Comparison of ENCODE assay signal across 14 mouse cellular contexts in genomic region chr1:130734452-130734851, GRCm38 (mm10). TPM values are rescaled to one million over a fixed set of nuclear protein-coding genes. Genes with fewer than 3 reads are reported as not detected.
DNase-seq lines count a peak whose midpoint lies in the region; ATAC-seq and TF ChIP-seq lines count a peak whose summit lies in the region.
"Had no signal": no experiment of that assay in that cellular context is flagged by ENCODE, and none has a peak within 500 bp of the region (broad histone marks: within the 10 kb centered on the region; RNA-seq: fewer than 3 reads in every experiment).

No protein-coding gene starts in this region.

- peak; percentile 72 for ATAC-seq in Patski
- no peak for ATAC-seq in kidney, embryonic 14.5 days (ENCODE audit: low FRiP score, low TSS enrichment)
- no peak for ATAC-seq in activated CD4-positive, CD25-positive, alpha-beta regulatory T cell, adult 4 months

- H3K36me3 ChIP-seq in kidney, adult 2 months (ENCODE audit: control insufficient read depth, insufficient read depth, low read length): no peaks in the 10 kb centered on the region
- H3K36me3 ChIP-seq in kidney, embryonic 14.5 days (ENCODE audit: control insufficient read depth, insufficient read depth, low read length): no peaks in the 10 kb centered on the region
- H3K36me3 ChIP-seq: heart, embryonic 15.5 days had no signal

- 22% methylated on average over 5 of the region's 5 CpGs for WGBS in kidney, adult 2 months
- WGBS in kidney, embryonic 14.5 days: 63% methylated on average over 5 of the region's 5 CpGs

- no peak overlapping the region for H3K9ac ChIP-seq in kidney, embryonic 14.5 days (ENCODE audit: low read depth, low read length)
- H3K9ac ChIP-seq: heart, embryonic 15.5 days had no signal

- peak overlapping the region; percentile 44 for H3K4me3 ChIP-seq in kidney, adult 2 months (ENCODE audit: insufficient read depth, low read depth, low read length)
- no peak overlapping the region for H3K4me3 ChIP-seq in kidney, embryonic 14.5 days (ENCODE audit: low read length)
- H3K4me3 ChIP-seq: heart, embryonic 15.5 days; left cerebral cortex, adult 2 months had no signal

- POLR2A ChIA-PET in Patski (lab: Charles Lee): no interaction called here

- CTCF ChIA-PET in Patski (lab: Charles Lee): interaction anchor here (2.0 to 2.4 kb wide), 2 partner anchors 50 to 52 kb away, joined by 4 to 7 read pairs; no protein-coding TSS in a partner anchor

- in situ Hi-C loops in Patski (cut with MboI; ENCODE audit: low pct_unique_long_range_greater_than_20kb): no loop called here

- no peaks in the 10 kb centered on the region for H3K27me3 ChIP-seq in kidney, adult 2 months (replicated peaks; ENCODE audit: control insufficient read depth, insufficient read depth, low read length)
- H3K27me3 ChIP-seq in Patski: no peaks in the 10 kb centered on the region
- no peaks in the 10 kb centered on the region for H3K27me3 ChIP-seq in kidney, embryonic 14.5 days (ENCODE audit: control insufficient read depth, insufficient read depth, low read length)
- H3K27me3 ChIP-seq: CH12.LX had no signal

- H3K4me1 ChIP-seq in kidney, adult 2 months (ENCODE audit: control insufficient read depth, insufficient read depth, low read length): peaks cover 8% of the 10 kb centered on the region
- peaks cover 7% of the 10 kb centered on the region; the same call in 1 of the 2 replicates for H3K4me1 ChIP-seq in kidney, embryonic 14.5 days (ENCODE audit: control insufficient read depth, insufficient read depth, low read length)

- peak; percentile 50 for DNase-seq in kidney, adult 2 months
- no peak for DNase-seq in kidney, adult 11 months
- DNase-seq in Patski (ENCODE audit: low read depth, low spot score) (peak; percentile 88), MN1 (ENCODE audit: low spot score) (no peak), adipocyte (ENCODE audit: low spot score) (no peak)
- peak; percentile 32 for DNase-seq in lung, postnatal 36 days
- DNase-seq: cerebellum, postnatal 36 days; gastrocnemius, postnatal 14 days; spleen, adult 18-20 months had no signal

- no peak overlapping the region for H3K4me2 ChIP-seq in kidney, embryonic 14.5 days (replicated peaks; ENCODE audit: low read depth, low read length)
- H3K4me2 ChIP-seq: heart, embryonic 15.5 days had no signal

- TF ChIP-seq CTCF in kidney, adult 2 months (conservative IDR thresholded peaks at IDR 0.05; ENCODE audit: insufficient read depth, insufficient read length, low read depth, low read length): no peak
- no peak for TF ChIP-seq CTCF in Patski (IDR thresholded peaks at IDR 0.05)

- peak overlapping the region; percentile 100 for H3K27ac ChIP-seq in kidney, adult 2 months (ENCODE audit: insufficient read depth, low read depth, low read length)
- peak overlapping the region; percentile 62 for H3K27ac ChIP-seq in kidney, embryonic 14.5 days (ENCODE audit: low read depth, low read length)
- H3K27ac ChIP-seq: heart, embryonic 15.5 days; left cerebral cortex, adult 2 months had no signal

- no peak for TF ChIP-seq POLR2A in kidney, adult 2 months (IDR thresholded peaks at IDR 0.05; ENCODE audit: low read depth, low read length)

- no peaks in the 10 kb centered on the region for H3K9me3 ChIP-seq in kidney, embryonic 14.5 days (ENCODE audit: control insufficient read depth, low read length)
- H3K9me3 ChIP-seq: heart, embryonic 15.5 days had no signal

RNA-seq across cellular contexts. Expression of gene AA986860, which starts 2.7 kb away (rescaled TPM):
- 8.8 and 9.8 TPM in 2 replicates for polyA plus RNA-seq in kidney, adult 2 months (2012; rRNA removed)
- polyA plus RNA-seq in Patski (2021): 11.1 TPM
- polyA plus RNA-seq in kidney, embryonic 14.5 days (2014; fragmentation: Nextera tagmentation; extraction: Ambion mirVana): 8.9 and 9.4 TPM in 2 replicates
- under 1 TPM; 0.25 to 0.34 TPM for polyA plus RNA-seq in activated CD4-positive, CD25-positive, alpha-beta regulatory T cell, adult 4 months (2017; shearing (Covaris generic))

RNA-seq across cellular contexts. Expression of gene Pfkfb2, which starts 5.4 kb away (rescaled TPM):
- 7.8 and 9.2 TPM in 2 replicates for polyA plus RNA-seq in kidney, adult 2 months (2012; rRNA removed)
- 26.0 TPM for polyA plus RNA-seq in Patski (2021)
- 5.0 and 8.2 TPM in 2 replicates for polyA plus RNA-seq in kidney, embryonic 14.5 days (2014; fragmentation: Nextera tagmentation; extraction: Ambion mirVana)
- 1 to 10 TPM; 2.7 to 3.9 TPM for polyA plus RNA-seq in activated CD4-positive, CD25-positive, alpha-beta regulatory T cell, adult 4 months (2017; shearing (Covaris generic))

RNA-seq across cellular contexts. Expression of gene Yod1, which starts 17.3 kb away (rescaled TPM):
- polyA plus RNA-seq in kidney, adult 2 months (2012; rRNA removed): 1.2 and 1.3 TPM in 2 replicates
- 3.4 TPM for polyA plus RNA-seq in Patski (2021)
- 8.6 and 11.6 TPM in 2 replicates for polyA plus RNA-seq in kidney, embryonic 14.5 days (2014; fragmentation: Nextera tagmentation; extraction: Ambion mirVana)
- polyA plus RNA-seq in activated CD4-positive, CD25-positive, alpha-beta regulatory T cell, adult 4 months (2017; shearing (Covaris generic)): 10 to 100 TPM; 19.3 to 20.3 TPM

RNA-seq across cellular contexts. Expression of gene Gm29427, which starts 18.9 kb away (rescaled TPM):
- not detected in 2 replicates for polyA plus RNA-seq in kidney, adult 2 months (2012; rRNA removed)
- polyA plus RNA-seq in Patski (2021): 0.04 TPM
- polyA plus RNA-seq in kidney, embryonic 14.5 days (2014; fragmentation: Nextera tagmentation; extraction: Ambion mirVana): not detected in 2 replicates
- polyA plus RNA-seq in activated CD4-positive, CD25-positive, alpha-beta regulatory T cell, adult 4 months (2017; shearing (Covaris generic)): not detected
- polyA plus RNA-seq: heart, embryonic 15.5 days had no signal

Comparison
In these comparisons a context has a peak if more than half of its experiments do, and no peak if none do; other contexts are left out.
1. DNase-seq: peak in kidney, adult 2 months (single experiment), Patski (single experiment) and lung, postnatal 36 days (single experiment); none in kidney, adult 11 months (single experiment), MN1 (single experiment) and adipocyte (single experiment).